Mouse (Mus musculus) cerebellum, postnatal 25 days (tissue): ENCODE results near the gene Neurl1b.

Experiments
- DNase-seq, 2 experiments: peaks; one replicate each; pipeline ENCODE4 v3.0.0; 2021; ENCODE audit warnings: mixed read lengths in 2 of 2

Neurl1b gene

DNA sequence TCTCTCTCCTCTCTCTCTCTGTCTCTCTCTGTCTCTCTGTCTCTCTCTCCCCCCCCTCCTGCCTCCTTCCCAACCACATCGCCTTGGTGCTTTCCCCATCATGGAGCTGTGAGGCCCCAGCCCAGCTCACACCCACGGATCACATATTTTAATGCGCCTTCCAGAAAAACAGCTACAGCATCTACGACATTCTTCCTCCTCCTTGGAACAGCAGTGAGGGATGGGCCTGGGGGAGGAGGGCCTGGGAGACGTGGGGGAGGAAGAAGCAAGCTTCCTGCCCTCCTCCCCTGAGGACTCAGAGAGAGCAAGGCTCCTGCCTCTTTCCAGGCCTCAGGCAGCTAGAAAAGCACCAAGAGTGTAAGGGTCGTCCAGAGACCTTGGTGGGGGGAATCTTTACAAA, 17.3 kb upstream of the Neurl1b start:
- no peak for DNase-seq

DNA sequence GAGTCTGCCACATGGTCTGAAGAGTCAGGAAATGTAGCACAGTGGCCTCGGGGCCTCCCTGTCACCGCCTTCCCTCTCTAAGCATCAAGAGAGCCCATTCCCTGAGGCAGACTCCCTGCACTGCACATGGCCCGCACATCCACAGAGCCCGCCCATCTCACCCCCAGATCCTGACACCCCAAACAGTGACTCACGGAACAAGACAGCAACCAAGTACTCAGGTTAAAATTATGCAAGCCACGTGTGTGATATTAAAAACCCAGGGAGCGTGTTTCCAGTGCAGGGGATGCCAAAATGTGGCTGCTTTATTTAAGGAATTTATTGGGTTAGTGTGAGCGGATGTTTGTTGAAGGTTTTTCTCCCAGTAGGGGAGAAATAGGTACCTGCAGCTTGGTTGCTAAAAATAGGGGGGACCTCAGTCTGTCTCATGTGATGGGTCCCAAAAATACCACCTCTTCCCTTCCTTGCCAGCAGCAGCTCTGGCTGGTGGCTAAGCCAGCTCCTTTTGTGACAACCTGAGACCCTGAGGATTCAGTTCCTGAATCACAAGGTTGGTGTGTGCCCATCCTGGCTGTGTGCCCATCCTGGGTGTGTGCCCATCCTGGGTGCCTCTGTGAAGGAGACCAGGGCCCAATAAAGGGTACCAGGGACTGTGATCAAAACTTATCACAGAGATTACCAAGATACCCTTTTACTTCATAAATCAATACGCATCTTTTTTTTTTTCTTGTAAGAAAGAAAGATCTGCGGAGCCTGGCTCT, 9.1 kb upstream of the Neurl1b start:
- DNase-seq = no peak

DNA sequence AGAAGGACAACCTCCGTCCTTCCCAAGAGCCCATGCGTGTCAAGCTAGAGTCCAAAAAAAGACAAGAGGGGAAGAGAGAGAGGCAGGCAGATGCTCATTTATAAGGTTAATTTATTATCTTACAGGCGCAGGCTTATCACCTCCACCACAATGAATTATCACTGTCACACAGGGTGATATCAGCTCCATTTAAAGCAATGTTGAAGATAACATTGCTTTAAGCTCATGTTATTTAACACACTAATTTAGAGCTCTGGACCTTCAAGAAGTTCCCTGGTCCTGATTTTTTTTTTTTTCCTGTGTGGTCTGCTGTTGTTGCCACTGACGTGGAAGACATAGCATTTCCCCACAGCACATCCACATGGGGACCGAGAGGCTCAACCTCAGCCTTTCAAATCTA, 1.7 kb upstream of the Neurl1b start:
- DNase-seq = no peak

DNA sequence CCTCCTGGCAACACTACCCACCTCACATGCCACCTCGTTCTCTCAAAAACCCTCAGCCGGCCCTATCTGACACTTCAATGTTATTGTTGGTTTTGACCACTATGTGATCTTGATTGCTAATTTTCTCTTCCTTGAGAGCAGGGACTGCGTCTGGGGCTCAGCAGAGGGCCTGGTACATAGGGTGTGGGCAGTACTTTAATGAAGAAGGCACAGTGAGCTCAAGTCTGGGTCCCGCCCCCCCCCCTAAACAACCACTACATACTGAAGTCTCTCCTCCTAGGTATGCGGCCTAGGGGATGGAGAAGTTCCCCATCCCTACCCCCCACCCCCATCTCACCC, 476 bp upstream of the Neurl1b start:
- DNase-seq = no peak

DNA sequence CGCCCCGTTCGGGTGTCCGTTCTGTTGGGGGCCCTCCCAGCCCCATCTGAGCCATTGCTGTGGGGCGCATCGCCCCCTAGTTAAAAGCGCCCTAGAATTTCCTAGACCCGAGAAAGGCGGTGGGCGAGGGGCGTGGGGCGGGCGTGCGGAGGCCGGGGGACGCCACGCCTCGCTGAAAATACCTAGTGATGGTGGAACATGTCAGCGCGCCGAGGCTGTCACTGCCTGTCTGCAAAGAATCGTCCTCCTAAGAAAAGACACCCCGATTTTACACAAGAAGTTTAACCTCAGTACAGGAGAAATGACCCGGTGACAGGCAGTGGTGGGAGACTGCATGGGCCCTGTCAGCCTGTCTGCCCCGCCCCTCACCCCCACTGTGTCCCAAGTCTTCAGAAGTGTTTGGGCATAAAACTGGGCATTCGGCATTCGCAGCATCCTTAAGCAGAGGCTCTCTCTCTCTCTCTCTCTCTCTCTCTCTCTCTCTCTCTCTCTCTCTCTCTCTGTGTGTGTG, 781 bp downstream of the Neurl1b start:
- peak in 1 of 2 experiments; percentile 27 for DNase-seq

DNA sequence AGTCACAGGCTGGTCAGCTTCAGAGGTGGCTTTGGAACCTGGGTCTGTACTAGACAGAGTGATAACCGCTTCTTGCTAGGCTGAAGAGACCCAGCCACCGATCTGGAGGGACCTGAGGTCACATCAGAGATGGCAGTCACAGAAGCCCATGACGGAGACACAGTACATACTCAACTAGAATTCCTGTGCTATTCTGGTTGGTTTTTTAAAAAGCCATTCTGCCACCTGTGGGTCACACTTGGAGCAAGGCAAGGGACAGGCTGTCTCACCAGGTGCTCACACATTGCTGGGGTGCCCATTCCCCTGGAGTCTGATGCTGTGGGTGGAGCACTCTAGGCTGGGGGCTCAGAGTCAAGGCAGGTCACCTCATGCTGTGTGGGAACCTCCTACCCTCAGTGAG, 1.5 kb downstream of the Neurl1b start:
- DNase-seq = no peak

DNA sequence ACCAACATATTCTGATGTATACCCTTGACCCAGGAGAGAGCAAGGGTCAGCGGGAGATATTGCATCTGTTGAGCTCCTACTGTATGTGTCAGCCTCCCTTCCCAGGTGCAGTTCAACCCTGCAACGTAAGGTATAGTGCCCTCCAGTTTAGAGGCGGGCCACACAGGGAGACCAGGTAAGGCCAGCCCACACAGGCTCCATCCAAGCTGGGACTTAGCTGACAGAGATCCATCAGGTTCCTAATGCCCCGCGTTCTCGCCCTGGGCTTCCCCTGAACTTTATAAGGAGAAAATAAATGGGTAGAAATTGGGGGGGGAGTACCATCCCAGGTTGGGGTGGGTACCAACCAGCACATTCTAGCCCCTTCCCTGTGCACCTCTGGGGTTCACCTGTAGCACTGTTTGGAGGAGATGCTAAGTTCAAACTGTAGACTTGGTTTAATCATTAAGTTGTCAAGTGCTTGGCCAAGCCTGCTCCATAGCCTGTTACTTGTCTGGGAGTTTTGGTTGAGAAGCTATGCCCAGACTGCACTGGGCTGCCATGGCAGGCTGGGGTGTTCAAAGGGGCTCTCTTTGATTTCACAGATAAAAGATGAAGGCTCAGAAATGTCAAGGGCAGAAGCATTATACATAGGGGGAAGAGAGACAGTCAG, 3.3 kb downstream of the Neurl1b start:
- no peak for DNase-seq

DNA sequence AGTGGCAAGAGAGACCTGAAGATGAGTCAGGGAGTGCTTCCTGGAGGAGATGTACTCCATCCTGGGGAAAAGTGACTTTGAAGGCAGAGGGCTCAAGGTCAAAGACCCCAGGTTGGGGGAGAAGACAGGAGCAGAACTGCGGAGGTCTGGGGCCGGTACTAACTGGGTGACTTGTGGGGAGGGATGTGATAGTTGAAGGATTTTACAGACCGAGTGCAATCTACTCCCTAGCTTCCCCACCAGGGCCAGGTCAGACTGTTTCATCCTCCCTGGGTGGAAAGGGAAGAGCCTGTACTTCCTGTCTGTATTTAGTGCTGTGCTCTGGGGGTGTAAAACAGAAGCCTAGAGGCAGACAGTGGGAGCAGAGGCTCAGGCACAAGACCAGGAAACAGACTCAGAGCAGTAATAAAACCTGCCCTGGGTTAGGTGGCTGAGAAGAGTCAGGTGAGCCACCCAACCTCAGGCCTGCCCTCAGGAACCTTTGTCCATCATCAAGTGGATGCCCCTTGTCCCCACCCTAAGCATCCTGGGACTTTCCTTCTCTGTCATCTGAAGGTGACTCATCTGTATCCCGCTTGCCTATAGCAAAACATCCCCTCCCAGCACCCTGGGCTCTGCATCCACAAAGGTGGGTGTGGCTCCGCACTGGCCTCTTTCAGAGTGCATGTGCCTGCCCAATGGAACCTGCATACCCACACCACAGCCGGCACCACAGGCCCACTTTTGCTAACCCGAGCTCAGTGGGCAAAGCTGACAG, 6.0 kb downstream of the Neurl1b start:
- DNase-seq = no peak

DNA sequence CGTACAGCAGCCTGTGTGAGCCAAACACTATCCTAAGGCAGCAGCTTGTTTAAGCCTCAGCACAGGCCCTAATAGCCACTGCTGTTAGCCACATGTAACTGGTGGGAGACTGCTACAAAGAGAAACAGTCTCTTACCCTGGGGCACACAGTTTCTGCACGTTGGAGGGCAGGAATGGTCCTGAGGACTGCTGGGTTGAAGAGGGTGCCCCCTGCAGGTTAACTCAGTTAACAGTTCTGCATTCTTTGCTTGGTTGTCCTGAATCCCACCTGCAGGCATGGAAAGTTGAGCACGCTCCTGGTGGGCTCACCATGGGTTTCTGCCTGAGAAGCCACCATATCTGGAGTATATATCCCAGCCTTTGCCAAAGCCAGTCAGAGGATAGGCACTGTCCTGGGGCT, 6.9 kb downstream of the Neurl1b start:
- peak; percentile 29 to 51 for DNase-seq

DNA sequence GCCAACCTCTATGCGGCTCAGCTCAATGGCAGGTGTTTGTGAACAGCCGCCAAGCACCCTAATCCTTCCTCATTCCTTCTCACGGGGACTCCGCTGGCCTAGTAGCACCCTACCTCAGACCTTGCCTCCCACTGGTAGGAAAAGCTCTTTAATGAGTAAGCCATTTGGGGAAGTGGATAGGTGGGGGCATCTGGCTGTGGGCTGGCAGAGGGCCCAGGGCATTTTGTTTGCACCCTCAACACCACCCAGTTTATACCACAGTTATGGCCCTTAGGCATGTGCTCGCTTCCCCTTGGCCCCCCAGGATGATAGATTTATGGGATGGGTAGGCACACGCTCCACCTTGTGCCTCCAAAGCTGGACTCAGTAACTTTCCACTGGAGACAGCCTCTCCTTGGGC, 7.8 kb downstream of the Neurl1b start:
- no peak for DNase-seq

DNA sequence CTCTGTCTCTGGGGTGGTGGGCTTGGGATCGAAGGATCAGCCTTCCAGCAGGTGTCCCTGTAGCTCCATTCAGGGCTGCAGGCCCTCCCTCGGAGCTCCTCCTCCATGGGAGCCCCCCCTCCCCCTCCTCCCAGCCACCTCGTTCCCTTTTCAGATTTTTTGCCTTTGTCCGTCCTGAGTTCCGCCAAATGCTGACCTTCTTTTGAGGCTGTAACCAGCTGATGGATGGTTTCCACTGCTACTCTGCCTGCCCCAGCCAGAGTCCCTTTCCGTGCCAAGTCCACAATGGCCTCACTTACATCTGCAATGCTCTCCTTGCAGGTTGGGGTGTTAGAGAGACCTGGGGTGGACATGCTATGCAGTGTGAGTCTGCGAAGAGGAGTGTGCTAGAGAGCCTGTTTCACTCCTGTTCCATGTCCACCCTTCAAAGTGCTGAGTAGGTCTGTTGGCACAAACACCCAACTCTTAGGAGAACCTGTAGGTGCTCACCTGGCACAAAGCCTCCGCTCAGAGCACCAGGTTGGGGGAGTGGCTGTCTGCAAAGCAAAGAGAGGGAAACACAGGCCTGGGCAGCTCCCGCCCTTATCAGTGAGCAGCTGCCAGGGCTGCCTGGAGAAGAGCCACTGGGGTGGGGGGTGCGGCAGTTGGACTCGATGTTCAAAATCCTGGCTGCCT, 9.5 kb downstream of the Neurl1b start:
- peak in 1 of 2 experiments; percentile 35 for DNase-seq

DNA sequence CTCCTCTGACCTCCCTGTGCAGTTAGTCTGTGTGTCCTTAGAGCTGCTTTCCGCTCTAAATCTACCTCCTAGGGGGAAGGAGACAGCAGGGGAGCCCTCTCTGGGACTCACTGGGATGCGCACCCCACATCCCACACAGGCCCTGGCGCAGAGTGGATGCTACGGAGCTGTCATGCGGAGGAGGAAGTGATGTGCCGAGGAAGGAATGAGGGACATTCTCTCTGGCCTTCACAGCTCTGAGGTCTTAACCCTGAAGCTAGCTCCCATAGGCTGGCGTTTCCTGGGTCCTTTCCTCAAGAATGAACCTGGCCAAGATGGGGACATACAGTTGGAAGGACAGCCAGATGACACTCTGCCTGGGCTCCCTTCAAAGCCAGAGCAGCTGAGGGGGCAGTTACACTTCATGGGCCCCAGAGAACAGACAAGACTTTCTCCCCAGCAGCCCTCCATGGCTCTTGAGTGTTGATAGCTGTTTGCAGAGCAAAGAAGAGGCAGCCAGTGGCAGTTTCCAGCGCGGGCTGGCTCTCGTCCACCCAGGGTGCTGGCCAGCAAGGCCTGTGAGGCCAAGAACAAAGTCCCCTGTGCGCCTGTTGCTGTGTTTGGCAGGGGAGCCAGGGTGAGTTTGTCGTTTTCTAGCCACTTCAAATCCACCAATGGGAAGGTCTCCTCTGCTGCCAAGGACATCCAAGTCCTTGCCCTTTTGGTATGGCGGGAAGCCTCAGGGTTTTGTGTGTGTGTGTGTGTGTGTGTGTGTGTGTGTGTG, 10.5 kb downstream of the Neurl1b start:
- DNase-seq = peak; percentile 20 to 49

DNA sequence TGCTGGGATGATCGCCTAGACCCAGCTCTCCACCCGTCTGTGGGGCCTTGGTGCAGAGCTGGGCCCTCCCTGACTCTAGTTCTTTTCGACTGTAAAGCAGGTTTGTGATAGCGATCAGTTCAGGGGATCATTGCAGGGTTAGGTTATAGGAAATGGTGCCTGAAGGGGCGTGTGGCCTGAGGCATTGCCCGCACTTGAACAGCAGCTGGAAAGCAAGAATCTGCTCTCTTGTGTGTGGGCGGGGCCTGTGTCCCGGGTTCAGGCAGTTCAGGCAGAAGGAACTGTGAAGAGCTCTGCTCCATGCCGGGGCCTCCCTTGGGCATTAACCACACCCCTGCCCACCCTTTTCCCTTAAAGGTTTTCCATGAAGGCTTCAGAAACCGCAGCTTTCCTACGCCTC, 18.7 kb downstream of the Neurl1b start:
- DNase-seq = no peak

DNA sequence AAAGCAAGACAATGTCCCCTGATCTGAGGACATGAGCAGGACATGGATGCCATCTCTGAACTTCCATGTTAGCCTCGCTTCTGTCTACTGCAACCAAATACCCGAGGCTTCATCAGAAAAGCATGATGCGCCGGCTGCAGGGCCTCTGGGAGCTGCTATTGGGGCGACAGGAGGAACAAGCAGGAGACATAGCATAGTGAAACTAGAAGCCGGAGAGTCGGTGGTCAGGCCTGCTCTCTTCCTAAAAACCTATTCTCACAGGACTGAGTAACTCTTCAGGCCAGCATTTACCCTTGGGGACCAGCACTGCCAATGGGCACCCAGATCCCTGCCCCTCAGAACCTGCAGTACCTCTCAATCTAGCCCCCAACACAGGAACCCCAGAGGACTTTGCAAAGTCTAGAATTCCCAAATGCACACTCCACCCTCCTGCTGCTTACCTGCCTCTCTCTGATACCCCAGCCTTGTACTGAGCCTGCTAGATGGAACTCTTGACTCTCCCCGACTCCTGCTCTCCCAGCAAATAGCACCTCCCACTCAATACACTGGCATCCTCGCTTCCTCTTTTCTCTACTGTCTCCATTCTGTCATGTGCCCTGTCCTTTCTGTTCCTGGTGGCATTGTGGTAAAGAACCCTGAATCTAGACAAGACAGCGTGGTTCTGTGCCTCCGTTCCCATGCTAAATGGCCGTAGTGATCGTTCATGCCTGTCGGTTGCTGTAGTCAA, 22.6 kb downstream of the Neurl1b start:
- no peak for DNase-seq

DNA sequence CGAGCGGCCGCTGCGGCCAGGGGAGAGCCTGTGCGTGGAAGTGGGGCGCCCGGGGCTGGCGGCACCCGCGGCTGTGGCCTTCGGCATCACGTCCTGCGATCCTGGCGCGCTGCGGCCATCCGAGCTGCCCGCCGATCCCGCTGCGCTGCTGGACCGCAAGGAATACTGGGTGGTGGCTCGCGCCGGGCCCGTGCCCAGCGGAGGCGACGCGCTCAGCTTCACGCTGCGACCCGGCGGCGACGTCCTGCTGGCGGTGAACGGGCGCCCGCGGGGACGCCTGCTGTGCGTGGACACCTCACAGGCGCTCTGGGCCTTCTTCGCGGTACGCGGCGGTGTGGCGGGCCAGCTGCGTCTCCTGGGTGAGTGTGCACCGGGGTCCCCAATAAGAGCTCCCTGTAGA, 24.4 kb downstream of the Neurl1b start:
- peak in 1 of 2 experiments; percentile 18 for DNase-seq

DNA sequence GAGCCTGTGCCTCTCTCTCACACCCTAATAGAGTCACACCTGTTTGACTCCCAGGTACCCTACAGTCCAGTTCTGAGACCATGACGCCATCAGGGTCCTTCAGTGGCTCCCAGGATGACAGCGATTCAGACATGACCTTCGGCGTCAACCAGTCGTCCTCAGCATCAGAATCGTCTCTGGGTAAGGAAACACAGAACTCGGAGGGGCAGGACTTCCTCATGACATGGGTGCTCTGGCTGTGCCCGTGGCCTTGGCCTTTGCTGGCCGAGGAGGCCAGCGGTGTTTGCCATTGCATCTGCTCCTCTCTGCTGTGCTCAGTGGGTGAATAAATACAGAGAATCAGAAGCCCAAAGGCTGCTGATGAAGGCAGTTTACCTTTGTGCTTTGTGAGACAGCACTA, 26.4 kb downstream of the Neurl1b start:
- DNase-seq = no peak

DNA sequence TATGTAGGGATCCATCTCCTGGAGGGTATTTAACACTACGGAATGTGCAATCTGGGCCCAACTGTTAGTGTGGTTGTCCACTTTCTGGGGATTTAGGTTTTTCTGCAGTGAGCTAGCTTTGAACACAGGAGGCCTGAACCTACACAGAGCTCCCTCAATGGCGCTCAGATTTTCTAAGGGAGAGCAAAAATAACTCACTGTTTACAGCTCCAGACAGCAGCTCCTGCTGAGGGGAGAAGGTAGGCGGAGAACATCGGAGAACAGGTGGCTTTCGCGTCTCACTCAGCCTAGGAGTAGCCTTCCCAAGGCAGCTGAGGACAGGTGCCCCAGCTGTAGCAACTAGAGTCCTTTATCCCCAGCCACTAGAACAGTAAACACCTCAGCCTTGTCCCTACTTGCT, 27.6 kb downstream of the Neurl1b start:
- DNase-seq = no peak

DNA sequence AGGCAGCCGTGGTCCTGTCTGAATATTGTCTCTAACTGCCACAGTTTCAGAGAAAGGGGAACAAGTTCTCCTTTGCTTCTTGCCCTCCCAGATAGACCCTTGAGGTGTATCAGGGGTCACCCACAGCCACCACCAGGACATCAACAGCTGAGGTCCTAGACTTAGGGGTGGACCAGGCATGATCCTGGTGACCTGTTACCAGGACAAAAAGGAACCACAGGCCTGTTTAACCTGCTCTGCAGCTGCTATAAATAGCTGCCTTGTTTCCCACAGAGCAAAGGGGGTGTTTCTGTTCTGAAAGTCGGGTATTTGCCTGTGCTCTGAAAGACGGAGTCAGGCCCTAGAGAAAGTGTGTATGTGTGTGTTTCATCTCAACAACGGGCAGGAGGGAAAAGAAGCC, 29.2 kb downstream of the Neurl1b start:
- no peak for DNase-seq

DNA sequence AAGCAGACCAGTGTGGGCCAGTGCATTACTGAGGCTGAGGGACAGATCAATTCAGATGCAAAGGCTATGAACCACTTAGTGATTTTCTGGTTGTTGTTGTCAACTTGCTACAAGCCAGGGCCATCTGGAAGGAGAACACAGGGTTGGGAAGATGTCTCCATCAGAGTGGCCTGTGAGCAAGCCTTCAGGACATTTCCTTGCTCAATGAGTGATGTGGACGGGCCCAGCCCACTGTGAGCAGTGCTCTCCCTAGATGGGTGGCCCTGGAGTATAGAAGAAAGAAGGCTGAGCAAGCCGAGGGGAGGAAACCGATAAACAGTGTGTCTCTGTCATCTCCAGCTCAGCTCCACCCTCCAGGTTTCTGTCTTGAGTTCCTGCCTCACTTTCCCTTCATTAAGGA, 34.8 kb downstream of the Neurl1b start:
- DNase-seq = no peak

DNA sequence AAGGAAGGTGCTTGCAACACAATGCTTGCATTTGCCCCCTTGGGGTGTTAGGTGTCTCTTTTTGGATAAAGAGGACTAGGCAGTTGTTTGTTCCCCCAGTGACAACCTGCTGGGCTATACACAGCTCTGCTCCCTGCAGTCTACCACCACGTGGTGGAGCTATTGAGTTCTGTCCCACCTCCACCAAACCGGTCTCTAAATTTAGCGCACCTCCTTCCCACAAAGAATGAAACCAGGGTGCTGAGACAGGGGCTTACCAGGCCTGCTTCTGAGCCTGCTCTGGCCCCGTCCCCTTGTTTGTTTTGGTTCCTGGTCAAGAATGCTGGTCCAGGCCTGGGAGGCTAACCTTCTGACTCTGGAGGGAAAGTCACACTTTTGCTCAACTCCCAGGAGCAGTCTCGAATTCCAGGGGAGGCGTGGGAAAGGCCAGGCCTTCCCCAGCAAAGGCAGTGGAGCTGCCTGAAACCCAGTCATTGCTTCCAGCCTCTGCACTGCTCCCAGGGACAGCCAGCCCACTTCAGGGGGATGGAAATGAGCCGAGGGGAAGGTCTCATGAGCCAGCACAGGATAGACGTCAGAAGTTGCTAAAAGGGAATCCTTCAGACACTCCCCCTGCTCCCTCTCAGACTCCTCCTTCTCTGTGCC, 37.1 kb downstream of the Neurl1b start:
- peak; percentile 35 to 60 for DNase-seq

DNA sequence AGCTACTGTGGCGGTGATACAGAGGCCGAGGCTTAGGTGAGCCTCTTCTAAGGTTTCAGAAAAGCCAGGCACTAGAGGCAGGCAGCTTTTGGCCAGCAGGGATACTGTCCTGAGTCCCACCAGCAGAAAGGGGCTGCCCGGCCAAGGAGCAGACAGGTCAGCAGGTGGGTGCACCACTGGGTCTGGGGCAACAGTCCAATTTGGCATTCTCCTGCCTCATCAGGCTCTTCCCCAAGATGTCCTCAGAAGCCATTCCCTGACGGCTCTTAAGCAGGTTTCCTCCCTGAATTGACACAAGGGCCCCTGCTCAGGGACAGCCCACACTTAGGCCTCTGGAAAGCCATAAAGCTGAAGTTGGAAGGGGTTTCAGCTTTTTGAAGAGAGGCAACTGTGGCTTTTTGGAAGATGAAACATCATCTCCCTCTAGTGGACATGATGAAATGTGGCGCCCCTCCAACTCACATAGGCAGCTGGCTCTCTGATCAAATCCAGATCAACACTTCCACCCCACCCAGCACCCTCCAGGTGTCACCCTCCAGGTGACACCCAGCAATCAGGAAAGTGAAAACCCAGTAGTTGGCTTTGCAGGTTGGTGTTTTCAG, 37.8 kb downstream of the Neurl1b start:
- peak; percentile 63 to 75 for DNase-seq
